Mouse (Mus musculus): ENCODE results near the gene Gm9817.

Gene Gm9817

GRCm38 (mm10) chr13:45092816-45093215 is 14.3 kb downstream of the Gm9817 start:
- DNase-seq: no peak

DNA sequence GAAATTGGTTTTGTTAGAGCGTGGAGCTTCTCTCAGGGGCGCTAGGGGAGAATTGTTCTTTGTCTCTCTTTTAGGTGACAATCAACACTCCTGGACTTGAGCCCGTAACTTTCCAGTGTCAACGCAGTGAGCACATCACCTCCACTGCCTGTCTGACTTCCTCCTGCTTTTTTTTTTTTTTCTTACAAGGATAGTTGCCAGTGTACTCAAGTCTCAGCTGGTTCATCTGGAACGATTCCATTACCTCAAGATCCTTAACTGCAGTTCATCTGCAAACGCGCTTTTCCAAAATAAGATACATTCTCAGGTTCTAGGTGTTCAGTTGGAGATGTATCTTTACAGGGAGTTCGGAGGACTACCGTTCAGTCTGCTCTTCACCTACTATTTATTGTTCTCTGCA is 16.5 kb downstream of the Gm9817 start:
- no peak for DNase-seq

GRCm38 (mm10) chr13:45099582-45100229 is 21.2 kb downstream of the Gm9817 start:
- DNase-seq: no peak

DNA sequence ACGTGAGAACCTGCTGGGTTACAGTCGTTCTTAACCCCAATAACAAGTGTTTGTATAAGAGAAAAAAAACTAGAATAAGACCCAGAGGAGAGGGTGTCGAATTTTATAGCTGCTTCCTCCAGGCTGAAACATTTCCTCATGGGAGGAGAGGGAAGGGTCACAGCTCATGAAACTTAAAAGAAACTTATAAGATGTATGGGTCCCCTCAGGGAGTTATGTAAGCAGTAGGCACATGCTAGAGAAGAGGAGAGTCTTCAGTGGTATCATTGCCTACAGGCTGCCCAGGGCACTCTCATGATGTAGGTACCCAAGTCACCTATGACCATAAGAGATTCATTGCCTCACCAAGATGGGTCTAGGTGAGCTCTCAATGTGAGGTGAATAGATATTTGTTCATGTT is 28.0 kb downstream of the Gm9817 start:
- no peak for DNase-seq

DNA sequence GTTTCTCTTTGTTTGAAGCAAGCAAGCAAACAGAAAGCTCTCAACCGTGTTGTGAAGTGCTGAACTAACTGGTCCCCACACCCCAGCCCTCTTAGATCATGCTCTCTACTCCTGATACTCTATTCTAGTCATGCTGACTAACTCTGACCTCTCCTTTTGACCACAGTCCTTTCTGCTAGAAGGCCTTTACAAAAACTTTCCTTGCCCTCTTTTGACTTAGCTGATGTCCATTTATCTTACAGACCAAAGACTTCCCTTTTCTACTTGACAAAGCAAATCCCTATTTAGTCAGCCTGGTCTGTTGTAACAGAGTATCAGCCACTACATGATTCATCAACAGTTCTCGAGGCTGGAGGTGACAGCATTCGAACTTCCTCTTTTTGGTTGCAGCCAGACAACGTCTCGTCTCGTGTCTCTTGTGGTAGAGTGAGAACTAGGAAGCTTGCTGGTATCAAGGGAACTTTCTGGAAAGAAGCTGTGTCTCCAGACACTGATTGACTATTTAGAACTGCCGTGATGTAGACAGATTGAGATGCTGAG is 30.4 kb downstream of the Gm9817 start:
- no peak for DNase-seq

DNA sequence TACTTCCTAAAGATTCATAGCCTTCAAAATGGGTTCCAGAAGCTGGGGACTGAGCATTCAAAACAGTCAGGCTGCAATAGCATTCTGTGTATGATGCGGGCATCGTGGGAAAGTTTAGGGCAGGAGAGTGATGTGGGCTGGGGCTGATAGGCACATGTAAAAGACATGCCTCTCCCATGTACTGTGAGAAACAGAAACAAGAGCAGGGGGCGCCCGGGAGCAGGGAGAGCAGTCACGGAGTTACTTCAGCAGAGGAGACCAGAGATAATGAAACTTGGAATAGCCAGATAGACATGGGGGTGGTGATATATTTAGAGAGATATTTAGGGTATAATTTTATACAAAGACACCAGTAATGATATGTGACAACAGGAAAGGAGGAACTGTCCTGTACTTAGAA is 39.9 kb downstream of the Gm9817 start:
- DNase-seq: no peak

DNA sequence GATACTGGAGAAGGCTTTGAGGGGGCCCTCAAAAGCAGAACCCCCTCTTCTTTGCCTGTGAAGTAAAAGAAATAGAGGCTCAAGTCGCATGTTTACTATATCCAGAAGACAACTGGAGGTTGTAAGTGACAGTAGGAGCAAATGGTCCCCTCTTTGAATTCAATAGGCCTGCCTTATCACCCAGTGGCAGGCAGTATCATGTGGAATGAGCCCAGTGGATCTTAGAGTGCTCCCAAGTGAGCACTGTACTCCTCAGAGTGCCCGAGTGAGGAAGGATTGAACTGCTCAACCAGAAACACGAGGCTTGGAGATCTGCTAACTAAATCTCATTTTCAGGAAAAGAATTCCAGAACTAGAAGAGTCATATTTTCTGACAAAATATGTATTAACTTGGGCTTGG is 40.3 kb downstream of the Gm9817 start:
- no peak for DNase-seq
